Mouse (Mus musculus) midbrain, embryonic 11.5 days (tissue): ENCODE measurements around the gene Sp1. TPM values are rescaled to one million over a fixed set of nuclear protein-coding genes. Genes with fewer than 3 reads are reported as not detected.

Experiments
- ATAC-seq: fragments of 200-750 bp; cut with Nextera tagmentation; 2 replicates; pipeline ENCODE4 v1.8.0; 2017; ENCODE audit warnings: moderate TSS enrichment, moderate library complexity; ENCODE audit not compliant: low FRiP score
- DNase-seq: peaks from one replicate; pipeline ENCODE4 v3.0.0; 2015; ENCODE audit warnings: low spot score; ENCODE audit errors: missing footprints
- H3K27ac ChIP-seq: fragments of 300-500 bp; sonication (generic); 2 replicates; pipeline ENCODE4 v1.5.1; 2014; ENCODE audit warnings: low read depth, low read length
- H3K27me3 ChIP-seq: fragments of 300-500 bp; sonication (generic); 2 replicates; pipeline ENCODE4 v1.6.1; 2014; ENCODE audit warnings: mild to moderate bottlenecking, low read length, moderate library complexity, mixed read lengths; ENCODE audit not compliant: control insufficient read depth, insufficient read depth
- H3K36me3 ChIP-seq: fragments of 300-500 bp; sonication (generic); 2 replicates; pipeline ENCODE4 v1.6.1; 2014; ENCODE audit warnings: mild to moderate bottlenecking, low read length, moderate library complexity, mixed read lengths; ENCODE audit not compliant: control insufficient read depth, insufficient read depth
- H3K4me1 ChIP-seq: fragments of 300-500 bp; sonication (generic); 2 replicates; pipeline ENCODE4 v1.6.1; 2014; ENCODE audit warnings: low read length; ENCODE audit not compliant: control insufficient read depth, insufficient read depth
- H3K4me2 ChIP-seq: fragments of 300-500 bp; sonication (generic); 2 replicates; pipeline ENCODE4 v1.6.1; 2014; ENCODE audit warnings: mild to moderate bottlenecking, moderate library complexity
- H3K4me3 ChIP-seq: fragments of 300-500 bp; sonication (generic); 2 replicates; pipeline ENCODE4 v1.5.1; 2014; ENCODE audit warnings: low read depth, low read length
- H3K9ac ChIP-seq: fragments of 300-500 bp; sonication (generic); 2 replicates; pipeline ENCODE4 v1.6.1; 2014; ENCODE audit warnings: low read length
- H3K9me3 ChIP-seq: fragments of 300-500 bp; sonication (generic); 2 replicates; pipeline ENCODE4 v1.6.1; 2016; ENCODE audit warnings: low read length; ENCODE audit not compliant: control insufficient read depth
- WGBS: fragments of 180-500 bp; shearing (Covaris S2); extraction: QIAGEN DNeasy Blood & Tissue Kit; methylation state at CpG from one replicate; pipeline ENCODE4 v1.1.7; 2014; 5-methylcytosine and 5-hydroxymethylcytosine counted together
- polyA plus RNA-seq: library from polyadenylated mRNA; unstranded; fragments of >200 nt; fragmentation: Nextera tagmentation; extraction: Ambion mirVana; gene quantifications from 2 replicates; pipeline ENCODE4 v1.2.1, GENCODE M21; 2014

The Sp1 gene
- polyA plus RNA-seq, 1 experiment from 2014 or later, result 11.2 TPM

DNA sequence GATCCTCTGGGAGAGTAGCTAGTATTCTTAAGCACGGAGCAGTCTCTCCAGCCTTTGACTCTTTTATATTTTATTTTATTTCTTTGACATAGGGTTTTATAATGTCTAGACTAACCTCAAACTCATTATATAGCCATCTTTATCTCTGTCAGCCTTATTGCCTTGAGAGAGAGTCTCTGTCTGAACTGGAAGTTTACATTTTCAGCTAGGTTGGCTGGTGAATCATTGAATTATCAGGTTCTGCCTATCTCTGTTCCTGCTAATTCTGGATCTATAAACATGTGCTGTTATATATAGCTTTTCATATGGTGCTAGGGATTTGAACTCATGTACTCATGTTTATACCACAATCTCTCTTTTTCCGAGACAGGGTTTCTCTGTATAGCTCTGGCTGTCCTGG, 11.6 kb downstream of the Sp1 start:
- Histone ChIP-seq H3K27me3 (no peaks in the 10 kb centered on the region), H3K4me1 (no peaks in the 10 kb centered on the region), H3K4me3 (no peak overlapping the region), H3K9me3 (no peaks in the 10 kb centered on the region), H3K36me3 (peaks cover 11% of the 10 kb centered on the region), H3K27ac (no peak overlapping the region), H3K4me2 (no peak overlapping the region), H3K9ac (no peak overlapping the region)
- WGBS, result 96% methylated on average over 2 of the region's 2 CpGs
- ATAC-seq (no peak), DNase-seq (no peak)

- Histone ChIP-seq H3K36me3 (peaks cover 3% of the 10 kb centered on the region; the same call in 1 of the 2 replicates), H3K27me3 (no peaks in the 10 kb centered on the region), H3K4me2 (no peak overlapping the region), H3K9ac (no peak overlapping the region), H3K4me1 (no peaks in the 10 kb centered on the region), H3K27ac (no peak overlapping the region), H3K9me3 (no peaks in the 10 kb centered on the region), H3K4me3 (no peak overlapping the region)
- DNase-seq (no peak), ATAC-seq (no peak)
- WGBS, result 70% methylated on average over 1 of the region's 1 CpGs
Observed at GRCm38 (mm10) chr15:102420986-102421385, 15.0 kb downstream of the Sp1 start.

DNA sequence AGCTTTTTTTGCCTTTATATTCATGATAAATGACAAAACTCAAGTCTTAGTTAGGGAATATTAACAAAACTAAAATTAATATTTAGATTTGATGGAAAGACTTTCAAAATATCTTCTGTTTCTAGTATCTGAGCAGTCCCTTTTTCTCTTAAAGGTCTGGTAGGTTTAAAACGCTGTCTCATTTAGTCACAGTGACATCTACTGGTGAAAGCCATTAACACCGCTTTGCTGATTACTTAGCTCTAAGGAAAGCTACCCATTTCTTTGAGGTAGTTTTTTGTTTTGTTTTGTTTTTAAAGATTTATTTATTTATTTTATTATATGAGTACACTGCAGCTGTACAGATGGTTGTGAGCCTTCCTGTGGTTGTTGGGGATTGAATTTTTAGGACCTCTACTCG, 15.5 kb downstream of the Sp1 start:
- no peak overlapping the region for H3K9ac ChIP-seq
- DNase-seq (peak; percentile 90), ATAC-seq (no peak)
- no peak overlapping the region for H3K4me3 ChIP-seq
- H3K4me2 ChIP-seq, result no peak overlapping the region
- no peaks in the 10 kb centered on the region for H3K9me3 ChIP-seq
- H3K4me1 ChIP-seq, result no peaks in the 10 kb centered on the region
- no peak overlapping the region for H3K27ac ChIP-seq
- WGBS, result 56% methylated on average over 3 of the region's 3 CpGs
- peaks cover 3% of the 10 kb centered on the region; the same call in 1 of the 2 replicates for H3K36me3 ChIP-seq
- H3K27me3 ChIP-seq, result no peaks in the 10 kb centered on the region

GRCm38 (mm10) chr15:102423602-102424240, 17.8 kb downstream of the Sp1 start:
- Histone ChIP-seq H3K4me1 (no peaks in the 10 kb centered on the region), H3K27ac (no peak overlapping the region), H3K4me2 (no peak overlapping the region), H3K9ac (no peak overlapping the region), H3K4me3 (no peak overlapping the region), H3K27me3 (no peaks in the 10 kb centered on the region), H3K9me3 (no peaks in the 10 kb centered on the region), H3K36me3 (peaks cover 12% of the 10 kb centered on the region)
- WGBS, result 93% methylated on average over 2 of the region's 2 CpGs
- ATAC-seq (no peak), DNase-seq (no peak)

DNA sequence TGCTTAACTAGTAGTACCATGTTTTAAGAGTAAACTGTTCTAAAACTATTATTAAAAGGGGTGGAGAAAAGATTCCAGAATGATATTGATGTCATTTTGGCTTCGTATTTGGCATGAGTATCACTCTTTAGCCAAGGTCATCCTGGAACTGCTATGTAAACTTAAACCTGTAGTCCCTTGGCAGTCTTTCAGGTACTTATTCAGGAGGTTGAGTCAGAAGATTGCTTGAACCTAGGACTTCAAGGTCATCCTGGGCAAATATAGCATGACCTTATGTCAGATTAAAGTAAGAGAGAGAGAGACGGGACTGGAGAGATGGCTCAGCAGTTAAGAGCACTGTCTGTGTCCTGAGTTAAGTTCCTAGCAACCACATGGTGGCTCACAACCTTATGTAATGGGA, 18.7 kb downstream of the Sp1 start:
- Histone ChIP-seq H3K9ac (no peak overlapping the region), H3K4me1 (no peaks in the 10 kb centered on the region), H3K4me2 (no peak overlapping the region), H3K27ac (no peak overlapping the region), H3K4me3 (no peak overlapping the region), H3K36me3 (peaks cover 16% of the 10 kb centered on the region), H3K9me3 (no peaks in the 10 kb centered on the region), H3K27me3 (no peaks in the 10 kb centered on the region)
- WGBS, result 90% methylated on average over 2 of the region's 2 CpGs
- DNase-seq, result no peak
- no peak for ATAC-seq

- Histone ChIP-seq H3K9ac (no peak overlapping the region), H3K9me3 (no peaks in the 10 kb centered on the region), H3K36me3 (peaks cover 27% of the 10 kb centered on the region), H3K4me2 (no peak overlapping the region), H3K27me3 (no peaks in the 10 kb centered on the region), H3K27ac (no peak overlapping the region), H3K4me1 (no peaks in the 10 kb centered on the region), H3K4me3 (no peak overlapping the region)
- WGBS, result 97% methylated on average over 1 of the region's 1 CpGs
- no peak for ATAC-seq
- DNase-seq, result no peak
Observed at GRCm38 (mm10) chr15:102426963-102427362, 21.0 kb downstream of the Sp1 start.

DNA sequence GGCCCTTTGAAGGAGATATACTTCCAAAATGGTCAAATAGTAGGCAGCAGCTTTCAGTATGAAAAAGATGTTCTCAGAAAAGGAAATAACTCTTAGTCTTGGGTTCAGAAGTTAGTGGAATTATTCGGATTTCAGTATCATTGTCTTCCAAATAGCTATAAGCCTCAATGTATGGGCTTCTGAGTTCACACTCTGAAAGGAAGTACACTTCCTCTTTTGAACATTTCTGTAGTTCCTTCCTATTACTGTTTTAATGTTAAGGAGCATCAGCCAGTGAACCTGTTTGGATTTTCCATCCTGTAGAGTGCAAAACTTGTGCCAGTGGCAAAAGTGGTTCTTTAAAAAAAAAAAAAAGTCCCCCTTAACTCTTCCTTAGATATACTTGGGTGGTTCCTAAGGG, 26.1 kb downstream of the Sp1 start:
- H3K36me3 ChIP-seq, result peaks cover 19% of the 10 kb centered on the region

GRCm38 (mm10) chr15:102433173-102433572, 27.2 kb downstream of the Sp1 start:
- H3K36me3 ChIP-seq, result peaks cover 15% of the 10 kb centered on the region
- ATAC-seq, result no peak

More for the DNA sequence above, 26.1 kb downstream of the Sp1 start:
- H3K9ac ChIP-seq, result no peak overlapping the region
- H3K4me3 ChIP-seq, result no peak overlapping the region
- H3K4me2 ChIP-seq, result no peak overlapping the region
- no peaks in the 10 kb centered on the region for H3K27me3 ChIP-seq
- DNase-seq (no peak), ATAC-seq (no peak)
- 91% methylated on average over 1 of the region's 1 CpGs for WGBS
- no peaks in the 10 kb centered on the region for H3K9me3 ChIP-seq
- no peaks in the 10 kb centered on the region for H3K4me1 ChIP-seq
- no peak overlapping the region for H3K27ac ChIP-seq

GRCm38 (mm10) chr15:102442490-102442889, 36.5 kb downstream of the Sp1 start:
- H3K9ac ChIP-seq, result no peak overlapping the region
- DNase-seq (peak; percentile 100), ATAC-seq (0 out of 2 replicates have a peak, but pooled peaks have one; percentile 16)
- no peak overlapping the region for H3K4me3 ChIP-seq
- WGBS, result 47% methylated on average over 2 of the region's 2 CpGs
- no peaks in the 10 kb centered on the region for H3K27me3 ChIP-seq
- no peaks in the 10 kb centered on the region for H3K4me1 ChIP-seq
- no peaks in the 10 kb centered on the region for H3K36me3 ChIP-seq
- no peaks in the 10 kb centered on the region for H3K9me3 ChIP-seq
- no peak overlapping the region for H3K27ac ChIP-seq
- H3K4me2 ChIP-seq, result no peak overlapping the region

More at GRCm38 (mm10) chr15:102433173-102433572, 27.2 kb downstream of the Sp1 start:
- Histone ChIP-seq H3K9ac (no peak overlapping the region), H3K4me3 (no peak overlapping the region), H3K4me2 (no peak overlapping the region), H3K27ac (no peak overlapping the region), H3K4me1 (no peaks in the 10 kb centered on the region), H3K27me3 (no peaks in the 10 kb centered on the region), H3K9me3 (no peaks in the 10 kb centered on the region)
- WGBS, result 95% methylated on average over 4 of the region's 4 CpGs
- no peak for DNase-seq
